Mouse (Mus musculus) lung, postnatal 10 days (tissue): ENCODE data around the gene Rpl7l1.
A peak's percentile ranks its signal among the peaks of the same experiment; 100 is the strongest.

Experiments
- DNase-seq: peaks from one replicate; pipeline ENCODE4 v3.0.0; 2021

Rpl7l1 gene

DNA sequence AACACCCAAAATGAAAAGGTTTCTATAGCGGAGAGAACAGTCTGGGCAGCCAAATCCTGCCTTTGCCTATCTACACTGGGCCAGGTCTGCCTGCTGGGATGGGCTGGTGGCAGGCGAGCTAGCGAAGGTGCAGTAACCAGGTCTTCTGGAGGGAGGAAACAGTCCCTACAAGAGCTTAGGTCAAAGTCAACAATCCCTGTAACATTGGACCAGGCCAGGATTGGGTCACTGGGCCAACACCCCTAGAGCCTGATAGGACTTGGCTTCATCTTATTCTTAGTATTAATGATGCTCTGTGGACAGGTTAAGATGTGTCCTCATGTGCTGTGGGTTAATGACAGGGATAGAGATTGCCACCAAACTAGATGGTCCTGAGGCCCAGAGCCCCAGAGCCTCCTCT, 48.4 kb downstream of the Rpl7l1 start:
- no peak for DNase-seq

DNA sequence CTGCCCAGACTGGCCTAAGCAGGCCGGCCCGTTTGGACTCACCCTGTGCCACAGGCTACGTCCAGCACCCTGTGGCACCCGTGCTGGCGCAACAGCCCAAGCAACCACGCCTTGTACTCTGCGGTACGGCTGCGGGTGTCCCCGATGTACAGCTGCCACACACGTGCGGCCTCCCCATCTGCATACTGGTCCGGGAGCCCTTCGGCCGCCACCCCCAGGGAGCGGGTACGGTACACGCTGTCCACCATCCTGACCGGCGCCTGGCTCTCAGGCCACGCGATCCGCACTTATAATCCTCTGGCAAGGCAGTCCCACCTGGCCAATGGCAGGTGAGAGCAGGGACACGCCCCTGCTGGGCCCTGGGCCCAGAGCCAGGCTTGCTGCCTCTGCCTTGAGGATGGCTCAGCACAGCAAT, 53.6 kb downstream of the Rpl7l1 start, which contains the start of gene Gnmt:
TSS of gene Gnmt (minus strand) at position 265 of the 415 bp plus-strand sequence.
- DNase-seq, result peak; percentile 59

DNA sequence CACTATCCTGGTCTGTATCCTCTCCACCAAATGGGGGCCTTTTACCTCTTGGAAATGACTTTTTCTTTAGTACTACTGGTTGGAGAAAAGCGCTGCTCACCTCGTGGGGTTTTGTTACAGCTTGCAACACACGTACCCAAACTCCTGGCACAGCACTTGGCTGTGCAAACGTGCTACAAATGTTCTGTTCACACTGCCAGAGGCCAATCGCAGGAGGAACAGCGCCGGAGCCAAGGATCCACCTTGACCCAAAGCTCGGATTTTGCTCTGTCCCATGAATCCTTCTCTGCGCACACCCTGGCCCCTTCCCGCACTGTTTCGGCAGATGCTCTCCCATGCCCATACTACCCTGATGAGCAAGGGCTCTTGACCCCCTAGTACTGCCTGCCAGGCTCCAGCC, 54.0 kb downstream of the Rpl7l1 start:
- DNase-seq, result no peak

DNA sequence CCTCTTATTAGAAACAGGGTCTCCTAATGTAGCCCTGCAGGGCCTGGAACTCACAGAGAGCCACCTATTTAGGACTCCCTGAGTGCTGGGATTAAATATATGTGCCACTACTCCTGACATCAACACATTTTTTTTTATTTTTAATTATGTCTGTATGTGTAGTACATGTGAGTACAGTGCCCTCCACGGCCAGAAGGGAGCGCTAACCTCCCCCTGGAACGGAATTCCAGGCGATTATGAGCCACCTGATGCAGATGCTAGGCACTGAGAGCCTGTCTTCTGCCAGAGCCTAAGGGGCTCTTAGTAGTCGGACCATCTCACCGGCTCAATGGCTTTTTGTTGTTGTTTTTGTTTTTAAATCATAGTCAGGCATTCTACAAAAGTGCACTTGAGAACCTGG, 54.5 kb downstream of the Rpl7l1 start:
- peak; percentile 46 for DNase-seq

DNA sequence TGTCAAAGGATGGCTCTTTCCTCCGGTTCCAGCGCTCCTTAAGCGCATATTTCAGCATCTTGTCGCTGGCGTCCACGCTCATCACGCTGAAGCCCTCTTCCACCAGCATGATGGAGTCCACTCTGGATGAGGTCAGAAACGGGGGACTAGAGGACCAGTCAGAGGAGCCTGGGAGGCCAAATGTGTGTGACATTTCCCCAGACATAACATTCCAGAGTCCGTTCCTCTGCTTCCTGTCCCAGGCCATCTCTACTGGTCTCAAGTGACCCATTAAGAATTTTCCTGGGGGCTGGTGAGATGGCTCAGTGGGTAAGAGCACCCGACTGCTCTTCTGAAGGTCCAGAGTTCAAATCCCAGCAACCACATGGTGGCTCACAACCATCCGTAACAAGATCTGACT, 55.2 kb downstream of the Rpl7l1 start:
- no peak for DNase-seq

DNA sequence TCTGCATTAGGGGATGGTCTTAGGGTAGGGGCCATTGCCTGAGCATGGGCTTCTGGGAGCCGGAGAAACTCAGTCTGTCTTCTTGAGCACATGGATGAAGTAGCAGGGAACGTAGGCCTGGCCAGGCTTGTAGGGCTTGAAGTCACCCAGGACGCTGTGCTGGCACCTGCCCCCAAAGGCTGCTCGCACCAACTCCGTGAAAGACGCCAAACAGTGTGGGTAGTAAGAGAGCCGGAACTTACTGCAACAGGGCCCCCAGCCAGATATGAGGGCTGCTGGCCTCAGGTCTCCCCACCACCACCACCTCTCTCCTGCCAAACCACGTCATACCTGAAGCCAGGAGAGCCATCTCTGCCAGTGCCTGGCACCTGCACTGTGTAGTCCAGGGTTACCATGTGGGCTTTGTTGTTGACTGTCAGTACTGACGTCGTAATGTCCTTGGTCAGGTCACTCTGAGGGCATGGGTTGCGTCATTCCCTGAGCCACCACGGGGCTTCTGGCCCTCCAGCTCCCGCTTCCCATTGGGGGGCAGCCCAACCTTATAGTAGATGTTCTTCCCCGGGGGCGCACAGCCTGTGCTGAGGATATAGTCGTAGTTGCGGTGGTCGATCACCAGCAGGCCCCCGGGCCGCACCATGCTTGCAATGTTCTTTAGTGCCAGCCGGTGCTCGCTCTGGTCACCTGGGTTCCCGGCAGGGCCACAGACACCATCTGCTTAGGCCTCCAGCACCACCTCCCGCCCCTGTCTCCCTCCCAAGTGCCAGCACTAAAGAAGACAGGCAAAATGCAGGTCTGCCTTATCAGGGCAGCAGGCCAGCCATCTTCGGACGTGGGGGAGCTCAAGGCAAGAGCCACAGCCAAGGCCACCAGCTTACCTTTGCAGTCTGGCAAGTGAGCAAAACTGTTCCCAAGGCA, 56.5 kb downstream of the Rpl7l1 start:
- DNase-seq, result no peak

DNA sequence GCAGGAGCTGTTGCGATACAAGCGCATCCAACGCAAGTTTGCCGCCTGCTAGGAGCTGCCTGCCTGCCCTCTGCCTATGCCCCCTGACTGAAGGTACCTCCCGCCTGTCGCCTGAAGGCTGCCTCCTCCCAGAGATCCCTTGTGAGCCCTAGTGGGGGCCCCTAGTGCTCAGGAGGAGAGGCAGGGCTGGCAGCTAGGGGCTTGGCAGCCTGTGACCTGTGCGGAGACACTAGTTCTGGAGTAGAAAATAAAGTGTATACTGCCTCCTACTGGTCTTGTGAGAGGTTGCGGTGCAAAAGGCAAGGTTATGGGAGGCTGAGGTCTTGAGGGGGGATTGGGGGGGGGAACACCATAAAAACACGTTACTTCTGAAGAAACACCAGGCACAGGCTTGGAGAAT, 57.2 kb downstream of the Rpl7l1 start:
- DNase-seq, result peak; percentile 64

DNA sequence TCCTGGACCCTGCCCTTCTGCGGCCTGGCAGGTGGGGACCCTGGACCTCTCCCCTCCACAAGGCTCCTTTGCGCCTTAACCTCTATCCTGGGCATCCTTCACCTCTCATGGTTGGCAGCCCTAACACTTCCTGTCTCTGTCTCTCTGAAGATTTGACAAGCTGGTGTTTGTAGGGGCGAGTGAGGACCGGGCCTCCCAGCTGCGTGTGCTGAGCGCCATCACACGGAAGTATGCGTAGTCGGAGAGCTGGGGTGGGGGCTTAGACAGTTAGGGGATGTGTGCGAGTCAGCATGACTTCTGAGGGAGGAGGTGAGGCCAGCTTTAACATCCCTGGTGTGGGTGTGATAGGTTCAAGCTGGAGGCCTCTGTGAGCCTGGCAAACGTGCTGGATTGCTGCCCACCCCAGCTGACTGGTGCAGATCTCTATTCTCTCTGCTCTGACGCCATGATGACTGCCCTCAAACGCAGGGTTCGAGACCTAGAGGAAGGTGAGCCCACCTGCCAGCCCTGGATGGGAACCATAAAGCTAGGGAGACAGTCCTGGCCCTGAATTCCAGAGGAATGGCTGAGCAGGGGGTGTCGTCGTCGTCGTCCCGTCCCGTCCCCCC, 57.9 kb downstream of the Rpl7l1 start:
- DNase-seq, result no peak
